Mouse (Mus musculus) bone marrow macrophage, adult 2 months (primary cell): ENCODE measurements around the gene Slc25a30. TPM values are rescaled to one million over a fixed set of nuclear protein-coding genes. Genes with fewer than 3 reads are reported as not detected.
"Not testable (repeated sequence)": the region's sequence is repeated elsewhere in the genome, so short reads cannot be mapped to it uniquely, and the experiment has no call there.

Source experiments
- H3K27ac ChIP-seq: 2 replicates; pipeline ENCODE4 v1.5.1; 2012; ENCODE audit warnings: low read depth, low read length; ENCODE audit not compliant: insufficient read depth
- H3K4me1 ChIP-seq: 2 replicates; pipeline ENCODE4 v1.6.1; 2012; ENCODE audit warnings: low read length; ENCODE audit not compliant: control insufficient read depth, insufficient read depth
- H3K4me3 ChIP-seq: 2 replicates; pipeline ENCODE4 v1.5.1; 2012; ENCODE audit warnings: mild to moderate bottlenecking, low read length, moderate library complexity; ENCODE audit not compliant: insufficient read depth
- CTCF ChIP-seq: IDR thresholded peaks from 2 replicates; pipeline ENCODE4 v1.5.1; 2012; ENCODE audit warnings: low read depth, mild to moderate bottlenecking, low read length, moderate library complexity
- POLR2A ChIP-seq: IDR thresholded peaks from 2 replicates; pipeline ENCODE4 v1.6.1; 2012; ENCODE audit warnings: mild to moderate bottlenecking, low read depth, low read length, borderline replicate concordance
- polyA plus RNA-seq: library from polyadenylated mRNA; stranded (reverse); fragments of >200 nt; gene quantifications from 2 replicates; pipeline ENCODE4 v1.2.4, GENCODE M21; 2012; ENCODE audit not compliant: missing spikeins, insufficient read depth, insufficient read length

Slc25a30 gene
- 26.8 and 33.3 TPM in 2 replicates for polyA plus RNA-seq

DNA sequence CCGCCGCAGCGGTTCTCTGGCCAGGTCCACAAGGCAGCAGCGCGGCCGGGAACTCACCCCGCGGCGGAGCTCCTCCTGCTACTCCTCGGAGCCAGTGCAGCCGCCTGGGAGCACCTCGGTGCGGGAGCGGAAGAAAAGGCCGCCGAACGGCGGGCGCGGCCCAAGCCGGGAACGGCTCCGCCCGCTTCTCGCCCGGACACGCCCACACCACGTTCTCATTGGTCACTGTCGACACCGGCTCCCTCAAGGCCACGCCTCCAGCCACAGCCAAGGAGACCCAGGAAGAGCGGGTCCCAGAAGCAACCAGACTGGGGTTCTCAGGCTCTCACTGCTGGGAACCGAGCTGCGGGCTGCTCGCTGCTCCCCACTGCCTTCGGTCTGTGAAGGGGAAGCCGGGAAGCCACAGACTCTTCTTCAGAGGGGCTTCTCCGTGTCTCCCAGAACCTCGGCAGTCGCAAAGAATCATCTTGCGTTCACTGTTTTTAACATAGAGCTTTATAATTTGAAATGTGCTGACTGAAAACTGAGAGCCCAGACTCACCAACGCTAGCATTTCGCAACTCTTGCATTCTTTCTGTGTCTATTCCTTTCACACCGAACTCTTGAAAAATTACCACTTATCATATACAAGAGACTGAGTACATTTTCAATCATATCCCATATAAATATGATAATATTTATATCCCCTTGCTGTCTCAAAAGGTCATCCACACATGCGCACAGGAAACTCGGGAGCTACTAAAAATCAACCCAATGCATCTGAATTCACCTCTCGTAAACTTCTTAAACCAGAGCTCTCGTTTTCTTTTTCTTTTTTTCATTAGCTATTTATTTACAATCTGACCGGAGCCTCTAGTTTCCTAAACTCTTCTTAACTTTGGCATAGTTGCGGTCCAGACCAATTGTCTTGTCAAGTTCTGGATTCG is at the start of gene Slc25a30:
Gene Slc25a30 (minus strand): TSS at position 170 of the 926 bp plus-strand sequence.
- peaks cover 19% of the 10 kb centered on the region for H3K4me1 ChIP-seq
- peak within 1 kb of the TSS; percentile 87 for H3K27ac ChIP-seq
- TF ChIP-seq CTCF (no peak), POLR2A (peak; percentile 74; the same call in 1 of the 2 replicates)
- H3K4me3 ChIP-seq, result peak within 1 kb of the TSS; percentile 80

GRCm38 (mm10) chr14:75836579-75836978 is 49.7 kb upstream of the Slc25a30 start:
- Histone ChIP-seq H3K4me1 (peaks cover 37% of the 10 kb centered on the region), H3K4me3 (no peak overlapping the region), H3K27ac (peak overlapping the region; percentile 65)
- no peak for TF ChIP-seq CTCF

GRCm38 (mm10) chr14:75834739-75835381 is 48.0 kb upstream of the Slc25a30 start:
- peaks cover 39% of the 10 kb centered on the region for H3K4me1 ChIP-seq
- TF ChIP-seq POLR2A (no peak), CTCF (no peak)
- H3K27ac ChIP-seq, result peak overlapping the region; percentile 94
- peak overlapping the region; percentile 56 for H3K4me3 ChIP-seq

GRCm38 (mm10) chr14:75834251-75834738 is 47.5 kb upstream of the Slc25a30 start:
- Histone ChIP-seq H3K4me3 (peak overlapping the region; percentile 62), H3K27ac (peak overlapping the region; percentile 94), H3K4me1 (peaks cover 39% of the 10 kb centered on the region)
- TF ChIP-seq CTCF (no peak), POLR2A (peak; percentile 54; the same call in 1 of the 2 replicates)

GRCm38 (mm10) chr14:75833546-75834250 is 46.9 kb upstream of the Slc25a30 start:
- peaks cover 39% of the 10 kb centered on the region for H3K4me1 ChIP-seq
- peak overlapping the region; percentile 62 for H3K4me3 ChIP-seq
- peak overlapping the region; percentile 94 for H3K27ac ChIP-seq
- TF ChIP-seq CTCF (no peak; the same call in 1 of the 2 replicates), POLR2A (no peak)

DNA sequence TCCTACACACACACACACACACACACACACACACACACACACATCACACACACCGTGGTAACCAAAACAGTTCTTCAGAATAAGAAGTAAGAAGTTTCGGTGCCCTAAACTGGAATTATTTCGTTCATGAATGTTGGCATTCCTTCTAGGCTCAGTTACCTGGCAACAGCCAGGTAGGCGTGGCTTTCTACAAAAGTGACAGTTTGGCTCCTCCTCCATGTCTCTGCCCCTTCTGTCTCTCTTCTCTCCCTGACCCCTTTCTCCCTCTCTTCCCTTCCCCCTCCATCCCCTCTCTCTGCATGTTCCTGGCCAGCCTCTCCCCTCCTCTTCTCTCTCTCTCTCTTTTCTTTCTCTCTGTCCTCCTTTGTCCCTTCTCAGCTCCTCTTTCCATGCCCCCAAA is 46.1 kb upstream of the Slc25a30 start:
- peak overlapping the region; percentile 94 for H3K27ac ChIP-seq
- TF ChIP-seq CTCF, result no peak
- TF ChIP-seq POLR2A, result no peak
- H3K4me3 ChIP-seq, result peak overlapping the region; percentile 62
- H3K4me1 ChIP-seq, result peaks cover 43% of the 10 kb centered on the region

GRCm38 (mm10) chr14:75832031-75832430 is 45.2 kb upstream of the Slc25a30 start:
- peaks cover 38% of the 10 kb centered on the region for H3K4me1 ChIP-seq
- H3K4me3 ChIP-seq, result no peak overlapping the region
- no peak for TF ChIP-seq CTCF
- no peak for TF ChIP-seq POLR2A
- peak overlapping the region; percentile 52 for H3K27ac ChIP-seq

DNA sequence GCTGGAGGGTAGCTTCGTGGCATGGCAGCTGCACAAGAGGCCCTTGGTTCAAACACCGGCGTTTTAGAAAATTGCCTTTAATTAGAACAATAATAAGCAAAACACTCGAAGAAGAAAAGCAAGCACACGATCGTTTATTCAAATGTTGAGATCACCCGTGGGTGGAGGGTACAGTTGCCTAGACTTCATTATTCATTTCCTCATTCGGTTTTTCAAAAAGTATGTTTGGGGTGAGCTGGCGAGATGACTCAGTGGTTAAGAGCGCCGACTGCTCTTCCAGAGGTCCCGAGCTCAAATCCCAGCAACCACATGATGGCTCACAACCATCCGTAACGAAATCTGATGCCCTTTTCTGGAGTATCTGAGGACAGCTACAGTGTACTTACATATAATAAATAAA is 43.0 kb upstream of the Slc25a30 start:
- Histone ChIP-seq H3K27ac (peak overlapping the region; percentile 53), H3K4me1 (peaks cover 35% of the 10 kb centered on the region)
- H3K4me3 ChIP-seq, result not testable (repeated sequence)
